8 mouse cellular contexts compared by ENCODE assay signal in genomic region chr6:117249230-117249921, GRCm38 (mm10).
A peak's percentile ranks its signal among the peaks of the same experiment; 100 is the strongest.
DNase-seq lines count a peak whose midpoint lies in the region; ATAC-seq and TF ChIP-seq lines count a peak whose summit lies in the region.

No protein-coding gene starts in this region.

- H3K4me2 ChIP-seq in liver, postnatal 0 days (ENCODE audit: low read depth, low read length): no peak overlapping the region

- H3K27me3 ChIP-seq in cerebellum, adult 2 months (ENCODE audit: control insufficient read depth, insufficient read depth, low read length): no peaks in the 10 kb centered on the region
- H3K27me3 ChIP-seq in liver, postnatal 0 days (ENCODE audit: insufficient read depth, low read length): no peaks in the 10 kb centered on the region

- TF ChIP-seq POLR2A in cerebellum, adult 2 months (IDR thresholded peaks at IDR 0.05; ENCODE audit: borderline replicate concordance, insufficient read depth, low read length): no peak

- WGBS in cerebellum, adult 2 months: 89% methylated on average over 18 of the region's 18 CpGs
- 73% methylated on average over 18 of the region's 18 CpGs for WGBS in liver, postnatal 0 days (ENCODE audit: insufficient replicate concordance)

- H3K4me1 ChIP-seq in cerebellum, adult 2 months (ENCODE audit: control insufficient read depth, insufficient read depth, low read length): peaks cover under 1% of the 10 kb centered on the region; the same call in 1 of the 2 replicates
- H3K4me1 ChIP-seq in liver, postnatal 0 days (ENCODE audit: insufficient read depth): 0 out of 2 replicates have a peak, but pooled peaks cover 3% of the 10 kb centered on the region

- no peak overlapping the region for H3K27ac ChIP-seq in cerebellum, adult 2 months (ENCODE audit: insufficient read depth, low read length)
- H3K27ac ChIP-seq in liver, postnatal 0 days (ENCODE audit: low read depth): no peak overlapping the region

- H3K36me3 ChIP-seq in liver, postnatal 0 days (replicated peaks; ENCODE audit: insufficient read depth, low read length): no peaks in the 10 kb centered on the region

- peak; percentile 50 to 73 for DNase-seq in cerebellum, postnatal 14 days
- DNase-seq in cerebellum, adult 2 months: no peak
- DNase-seq in ovary, postnatal 14 days (ENCODE audit: low spot score): peak; percentile 33
- no peak for DNase-seq in ovary, adult 18-20 months (ENCODE audit: low spot score)
- DNase-seq in embryo, embryonic 11 days: peak; percentile 43
- peak; percentile 59 for DNase-seq in liver, postnatal 0 days
- no peak for DNase-seq in spleen, postnatal 36 days (ENCODE audit: low spot score in 2 of 2)

- no peak overlapping the region for H3K4me3 ChIP-seq in cerebellum, adult 2 months (replicated peaks; ENCODE audit: insufficient read depth, low read depth, low read length)
- H3K4me3 ChIP-seq in liver, postnatal 0 days (ENCODE audit: low read depth, low read length): no peak overlapping the region

- TF ChIP-seq EP300 in liver, postnatal 0 days (IDR thresholded peaks at IDR 0.05; ENCODE audit: low read depth): no peak

- H3K9ac ChIP-seq in liver, postnatal 0 days (replicated peaks): no peak overlapping the region

- no peak for TF ChIP-seq CTCF in cerebellum, adult 2 months (IDR thresholded peaks at IDR 0.05; ENCODE audit: borderline replicate concordance, insufficient read depth, low read depth, low read length)
- peak; percentile 73 for TF ChIP-seq CTCF in liver, postnatal 0 days (IDR thresholded peaks at IDR 0.05; ENCODE audit: low read depth)

- H3K9me3 ChIP-seq in liver, postnatal 0 days (ENCODE audit: low read length): no peaks in the 10 kb centered on the region

- ATAC-seq in liver, postnatal 0 days: no peak
- no peak for ATAC-seq in erythroblast, adult 5-6 weeks (replicated peaks; ENCODE audit: low FRiP score, poor library complexity, severe bottlenecking)

Comparison
In these comparisons a context has a peak if more than half of its experiments do, and no peak if none do; other contexts are left out.
1. DNase-seq: peak in cerebellum, postnatal 14 days (2 of 2), ovary, postnatal 14 days (single experiment), embryo, embryonic 11 days (single experiment) and liver, postnatal 0 days (single experiment); none in cerebellum, adult 2 months (0 of 2), ovary, adult 18-20 months (single experiment) and spleen, postnatal 36 days (0 of 2).